Mouse (Mus musculus) kidney, adult 8-10 months (tissue): Measurements from ENCODE around the gene Zfp282.

Experiments used
- DNase-seq, 2 experiments: peaks; one replicate each; pipeline ENCODE4 v3.0.0; 2022

Zfp282 gene

GRCm38 (mm10) chr6:47904361-47904760 is 27.4 kb downstream of the Zfp282 start:
- no peak for DNase-seq

GRCm38 (mm10) chr6:47904917-47905695 is 28.1 kb downstream of the Zfp282 start:
- no peak for DNase-seq

- no peak for DNase-seq
These were observed 29.3 kb downstream of the Zfp282 start for GRCm38 (mm10) chr6:47906326-47906725.

- no peak for DNase-seq
These were observed 32.0 kb downstream of the Zfp282 start for GRCm38 (mm10) chr6:47909007-47909406.

GRCm38 (mm10) chr6:47911650-47912049 is 34.6 kb downstream of the Zfp282 start:
- DNase-seq: no peak

GRCm38 (mm10) chr6:47912991-47913390 is 36.0 kb downstream of the Zfp282 start:
- no peak for DNase-seq

GRCm38 (mm10) chr6:47917051-47917450 is 40.0 kb downstream of the Zfp282 start:
- no peak for DNase-seq

- no peak for DNase-seq
These were observed 41.8 kb downstream of the Zfp282 start for GRCm38 (mm10) chr6:47918768-47919274.

GRCm38 (mm10) chr6:47919646-47920446 is 42.8 kb downstream of the Zfp282 start:
- DNase-seq: no peak

GRCm38 (mm10) chr6:47920447-47921340 is 43.7 kb downstream of the Zfp282 start, which contains the start of gene Zfp212:
TSS of gene Zfp212 (plus strand) at chr6:47920476.
- DNase-seq: peak; percentile 84 to 89

GRCm38 (mm10) chr6:47942461-47942860 is 65.5 kb downstream of the Zfp282 start:
- DNase-seq: no peak

- DNase-seq: peak; percentile 32 to 61
These were observed 66.2 kb downstream of the Zfp282 start for GRCm38 (mm10) chr6:47943021-47943691.

GRCm38 (mm10) chr6:47943721-47944120 is 66.7 kb downstream of the Zfp282 start:
- no peak for DNase-seq

- no peak for DNase-seq
These were observed 70.4 kb downstream of the Zfp282 start for GRCm38 (mm10) chr6:47947388-47947787.

- DNase-seq: peak; percentile 95 to 96
These were observed 76.3 kb downstream of the Zfp282 start, which contains the start of gene Zfp956 for GRCm38 (mm10) chr6:47953191-47953726. TSS of gene Zfp956 (plus strand) at chr6:47953390.

GRCm38 (mm10) chr6:47954425-47954824 is 77.4 kb downstream of the Zfp282 start:
- DNase-seq: no peak

- no peak for DNase-seq
These were observed 80.8 kb downstream of the Zfp282 start for GRCm38 (mm10) chr6:47957816-47958215.
